Mouse (Mus musculus) heart, adult 2 months (tissue): ENCODE measurements around the gene Pnpo. TPM values are rescaled to one million over a fixed set of nuclear protein-coding genes. Genes with fewer than 3 reads are reported as not detected.

ENCODE experiments used
- DNase-seq, 2 experiments: peaks; one replicate each; pipeline ENCODE4 v3.0.0; 2021
- H3K27ac ChIP-seq: fragments of 200-600 bp; 2 replicates; pipeline ENCODE4 v1.8.1; 2022
- H3K27me3 ChIP-seq: fragments of 200-500 bp; 2 replicates; pipeline ENCODE4 v1.6.1; 2012; ENCODE audit warnings: mild to moderate bottlenecking, low read length, inconsistent platforms, mixed read lengths; ENCODE audit not compliant: control insufficient read depth, insufficient read depth
- H3K36me3 ChIP-seq: fragments of 200-500 bp; 2 replicates; pipeline ENCODE4 v1.6.1; 2012; ENCODE audit warnings: low read length, inconsistent platforms; ENCODE audit not compliant: control insufficient read depth, insufficient read depth
- H3K4me1 ChIP-seq: fragments of 200-500 bp; 2 replicates; pipeline ENCODE4 v1.6.1; 2011; ENCODE audit warnings: low read length; ENCODE audit not compliant: control insufficient read depth, insufficient read depth
- H3K4me3 ChIP-seq: fragments of 200-600 bp; 2 replicates; pipeline ENCODE4 v1.8.1; 2022
- H3K79me2 ChIP-seq: fragments of 200-500 bp; replicated peaks from 2 replicates; pipeline ENCODE4 v1.6.1; 2012; ENCODE audit warnings: mild to moderate bottlenecking, inconsistent platforms, low read length, moderate library complexity, mixed read lengths; ENCODE audit not compliant: control insufficient read depth, insufficient read depth
- H3K9ac ChIP-seq: fragments of 200-500 bp; 2 replicates; pipeline ENCODE4 v1.6.1; 2012; ENCODE audit warnings: low read depth, mild to moderate bottlenecking, control low read depth, inconsistent platforms, low read length, mixed read lengths
- CTCF ChIP-seq: fragments of 200-600 bp; IDR thresholded peaks from 2 replicates; pipeline ENCODE4 v1.8.1; 2022; ENCODE audit warnings: antibody characterized with exemption, mild to moderate bottlenecking, moderate library complexity
- EP300 ChIP-seq: fragments of 200-500 bp; IDR thresholded peaks from 2 replicates; pipeline ENCODE4 v1.6.1; 2011; ENCODE audit warnings: low read depth, low read length, control low read depth; ENCODE audit not compliant: insufficient read depth
- POLR2A ChIP-seq: fragments of 200-500 bp; IDR thresholded peaks from 2 replicates; pipeline ENCODE4 v1.6.1; 2011; ENCODE audit warnings: mild to moderate bottlenecking, low read depth, low read length, control low read depth; ENCODE audit not compliant: insufficient read depth
- WGBS: fragments of 180-500 bp; shearing (Covaris S2); methylation state at CpG from one replicate; pipeline ENCODE4 v1.1.7; 2018; 5-methylcytosine and 5-hydroxymethylcytosine counted together
- intact Hi-C: fragments of 180-260 bp; cut with DNase I; formaldehyde crosslinking; loops from one replicate; pipeline ENCODE4 v1.15.1; 2025
- long read RNA-seq: library from polyadenylated mRNA; stranded (forward); transcript quantifications from one replicate; pipeline ENCODE4 v2.0.0, GENCODE M21; 2021
- polyA plus RNA-seq: library from polyadenylated mRNA; depleted of rRNA; stranded (reverse); fragments of >200 nt; gene quantifications from 2 replicates; pipeline ENCODE4 v1.2.3, GENCODE M21; 2012; rRNA removed
- total RNA-seq, 2 experiments: library from RNA; stranded (reverse); gene quantifications; 2 replicates each; pipeline ENCODE4 v1.2.3; 2021

The Pnpo gene
- total RNA-seq (10 to 100 TPM; 12.9 to 13.0 TPM), polyA plus RNA-seq (21.3 and 22.0 TPM in 2 replicates)
- long read RNA-seq, transcript Pnpo-201 (7 exons, 1,994 nt), result major isoform, 26 of 27 reads
- long read RNA-seq, partial matches to known transcripts, result 1 of 27 reads
- long read RNA-seq, other reads (novel, unspliced or antisense), result 0 of 27 reads

GRCm38 (mm10) chr11:96943746-96944304, at the start of gene Pnpo:
Pnpo (minus strand) TSS chr11:96943986.
- WGBS, result under 1% methylated on average over 29 of the region's 29 CpGs
- Histone ChIP-seq H3K4me3 (peak within 1 kb of the TSS; percentile 76), H3K9ac (peak within 1 kb of the TSS; percentile 83), H3K36me3 (no peaks in the 10 kb centered on the region), H3K27me3 (no peaks in the 10 kb centered on the region), H3K4me1 (peaks cover 2% of the 10 kb centered on the region; the same call in 1 of the 2 replicates), H3K27ac (peak within 1 kb of the TSS; percentile 69), H3K79me2 (no peaks in the 10 kb centered on the region)
- peak; percentile 90 to 94 for DNase-seq
- peak; percentile 53 for TF ChIP-seq POLR2A
- 0 out of 2 replicates have a peak, but pooled peaks have one; percentile 30 for TF ChIP-seq EP300
- no peak for TF ChIP-seq CTCF
- intact Hi-C loops, result loop anchor here (2.0 kb wide), 1 partner anchor 19 kb away; no protein-coding TSS in a partner anchor

- TF ChIP-seq POLR2A, result no peak
- TF ChIP-seq EP300, result no peak
- TF ChIP-seq CTCF, result no peak
- H3K27ac ChIP-seq, result no peak overlapping the region
- WGBS, result 45% methylated on average over 8 of the region's 8 CpGs
Observed at GRCm38 (mm10) chr11:96992722-96993311, 49.0 kb upstream of the Pnpo start.

GRCm38 (mm10) chr11:96991501-96991900, 47.7 kb upstream of the Pnpo start:
- H3K4me3 ChIP-seq, result no peak overlapping the region
- DNase-seq, result no peak
- no peaks in the 10 kb centered on the region; the same call in 1 of the 2 replicates for H3K27me3 ChIP-seq
- no peak overlapping the region for H3K9ac ChIP-seq
- no peak overlapping the region for H3K27ac ChIP-seq
- intact Hi-C loops, result no loop called here
- H3K79me2 ChIP-seq, result no peaks in the 10 kb centered on the region
- WGBS, result 80% methylated on average over 5 of the region's 5 CpGs
- peaks cover 1% of the 10 kb centered on the region; the same call in 1 of the 2 replicates for H3K4me1 ChIP-seq
- no peak for TF ChIP-seq CTCF
- TF ChIP-seq EP300, result no peak
- TF ChIP-seq POLR2A, result no peak
- no peaks in the 10 kb centered on the region for H3K36me3 ChIP-seq

More at GRCm38 (mm10) chr11:96992722-96993311, 49.0 kb upstream of the Pnpo start:
- Histone ChIP-seq H3K4me1 (no peaks in the 10 kb centered on the region), H3K9ac (no peak overlapping the region), H3K79me2 (no peaks in the 10 kb centered on the region), H3K36me3 (no peaks in the 10 kb centered on the region), H3K27me3 (peaks cover 4% of the 10 kb centered on the region), H3K4me3 (no peak overlapping the region)
- DNase-seq, result no peak
- intact Hi-C loops, result no loop called here

GRCm38 (mm10) chr11:96987873-96988655, 44.3 kb upstream of the Pnpo start:
- Histone ChIP-seq H3K36me3 (no peaks in the 10 kb centered on the region), H3K4me3 (no peak overlapping the region), H3K4me1 (peaks cover 1% of the 10 kb centered on the region; the same call in 1 of the 2 replicates), H3K27me3 (no peaks in the 10 kb centered on the region; the same call in 1 of the 2 replicates), H3K79me2 (no peaks in the 10 kb centered on the region), H3K9ac (no peak overlapping the region), H3K27ac (no peak overlapping the region)
- TF ChIP-seq POLR2A (no peak), EP300 (no peak), CTCF (no peak)
- DNase-seq, result no peak
- intact Hi-C loops, result no loop called here
- WGBS, result 9% methylated on average over 31 of the region's 31 CpGs

- H3K36me3 ChIP-seq, result no peaks in the 10 kb centered on the region
- no peak overlapping the region for H3K9ac ChIP-seq
- no peak overlapping the region for H3K4me3 ChIP-seq
- intact Hi-C loops, result no loop called here
- TF ChIP-seq EP300 (no peak), POLR2A (no peak), CTCF (no peak)
- H3K27ac ChIP-seq, result no peak overlapping the region
- no peak for DNase-seq
- H3K79me2 ChIP-seq, result no peaks in the 10 kb centered on the region
- 60% methylated on average over 3 of the region's 3 CpGs for WGBS
- H3K4me1 ChIP-seq, result peaks cover 3% of the 10 kb centered on the region
- H3K27me3 ChIP-seq, result no peaks in the 10 kb centered on the region; the same call in 1 of the 2 replicates
Observed at GRCm38 (mm10) chr11:96986463-96986862, 42.7 kb upstream of the Pnpo start.
